Mouse (Mus musculus): ENCODE data around the gene Ralgapa1.
A peak's percentile ranks its signal among the peaks of the same experiment; 100 is the strongest.

The Ralgapa1 gene

GRCm38 (mm10) chr12:55820661-55821314 lies at the start of gene Ralgapa1:
Gene Ralgapa1, minus strand, starts transcription at chr12:55821167.
- peak; percentile 83 for DNase-seq (ENCODE audit: low read depth, low spot score)

- DNase-seq (ENCODE audit: low read depth, low spot score) = no peak
These were observed 48.8 kb upstream of the Ralgapa1 start for GRCm38 (mm10) chr12:55869622-55870322.

- no peak for DNase-seq (ENCODE audit: low read depth, low spot score)
These were observed 46.8 kb upstream of the Ralgapa1 start for GRCm38 (mm10) chr12:55867738-55868137.

GRCm38 (mm10) chr12:55860631-55861030 lies 39.7 kb upstream of the Ralgapa1 start:
- no peak for DNase-seq (ENCODE audit: low read depth, low spot score)

GRCm38 (mm10) chr12:55859409-55860349 lies 38.7 kb upstream of the Ralgapa1 start:
- no peak for DNase-seq (ENCODE audit: low read depth, low spot score)

GRCm38 (mm10) chr12:55850650-55851049 lies 29.7 kb upstream of the Ralgapa1 start:
- no peak for DNase-seq (ENCODE audit: low read depth, low spot score)

- DNase-seq (ENCODE audit: low read depth, low spot score) = no peak
These were observed 26.9 kb upstream of the Ralgapa1 start for GRCm38 (mm10) chr12:55847851-55848250.

- no peak for DNase-seq (ENCODE audit: low read depth, low spot score)
These were observed 25.8 kb upstream of the Ralgapa1 start for GRCm38 (mm10) chr12:55846741-55847140.

- DNase-seq (ENCODE audit: low read depth, low spot score) = no peak
These were observed 16.5 kb upstream of the Ralgapa1 start for GRCm38 (mm10) chr12:55837495-55837894.

- peak; percentile 91 for DNase-seq (ENCODE audit: low read depth, low spot score)
These were observed 15.4 kb upstream of the Ralgapa1 start, which contains the start of gene Brms1l for GRCm38 (mm10) chr12:55836199-55836951. Gene Brms1l, plus strand, starts transcription at chr12:55836324.

- no peak for DNase-seq (ENCODE audit: low read depth, low spot score)
These were observed 14.9 kb upstream of the Ralgapa1 start for GRCm38 (mm10) chr12:55835857-55836198.

- DNase-seq (ENCODE audit: low read depth, low spot score) = no peak
These were observed 13.9 kb upstream of the Ralgapa1 start for GRCm38 (mm10) chr12:55834891-55835290.

GRCm38 (mm10) chr12:55833906-55834625 lies 13.1 kb upstream of the Ralgapa1 start:
- DNase-seq (ENCODE audit: low read depth, low spot score) = no peak

GRCm38 (mm10) chr12:55832961-55833360 lies 12.0 kb upstream of the Ralgapa1 start:
- DNase-seq (ENCODE audit: low read depth, low spot score) = no peak

- no peak for DNase-seq (ENCODE audit: low read depth, low spot score)
These were observed 10.1 kb upstream of the Ralgapa1 start for GRCm38 (mm10) chr12:55831101-55831500.

- no peak for DNase-seq (ENCODE audit: low read depth, low spot score)
These were observed 4.6 kb upstream of the Ralgapa1 start for GRCm38 (mm10) chr12:55825537-55825936.

- DNase-seq (ENCODE audit: low read depth, low spot score) = no peak
These were observed 3.1 kb upstream of the Ralgapa1 start for GRCm38 (mm10) chr12:55824027-55824426.

GRCm38 (mm10) chr12:55820119-55820660 lies 777 bp downstream of the Ralgapa1 start:
- no peak for DNase-seq (ENCODE audit: low read depth, low spot score)

- no peak for DNase-seq (ENCODE audit: low read depth, low spot score)
These were observed 4.5 kb downstream of the Ralgapa1 start for GRCm38 (mm10) chr12:55816488-55816887.

- DNase-seq (ENCODE audit: low read depth, low spot score) = no peak
These were observed 15.9 kb downstream of the Ralgapa1 start for GRCm38 (mm10) chr12:55805035-55805434.

Measured in retina, adult 2 months (tissue).